Mouse (Mus musculus) kidney, postnatal 0 days (tissue): ENCODE measurements around the gene Prickle1. TPM values are rescaled to one million over a fixed set of nuclear protein-coding genes. Genes with fewer than 3 reads are reported as not detected.

Source experiments
- ATAC-seq: fragments of 200-750 bp; cut with Nextera tagmentation; replicated peaks from 2 replicates; pipeline ENCODE4 v1.8.0; 2017; ENCODE audit warnings: low read depth, moderate number of reproducible peaks, moderate TSS enrichment, moderate library complexity; ENCODE audit not compliant: low FRiP score
- DNase-seq: peaks from one replicate; pipeline ENCODE4 v3.0.0-alpha.2; 2016; ENCODE audit warnings: low spot score
- H3K27ac ChIP-seq: fragments of 300-500 bp; sonication (generic); 2 replicates; pipeline ENCODE4 v1.5.1; 2014; ENCODE audit warnings: mild to moderate bottlenecking
- H3K27me3 ChIP-seq: fragments of 300-500 bp; sonication (generic); 2 replicates; pipeline ENCODE4 v1.6.1; 2014; ENCODE audit warnings: low read length, mixed read lengths; ENCODE audit not compliant: insufficient read depth
- H3K36me3 ChIP-seq: fragments of 300-500 bp; sonication (generic); 2 replicates; pipeline ENCODE4 v1.6.1; 2014; ENCODE audit warnings: low read length, mixed read lengths; ENCODE audit not compliant: insufficient read depth
- H3K4me1 ChIP-seq: fragments of 300-500 bp; sonication (generic); replicated peaks from 2 replicates; pipeline ENCODE4 v1.6.1; 2014; ENCODE audit warnings: antibody characterized with exemption, low read length, mixed read lengths; ENCODE audit not compliant: insufficient read depth
- H3K4me2 ChIP-seq: fragments of 300-500 bp; sonication (generic); 2 replicates; pipeline ENCODE4 v1.6.1; 2014; ENCODE audit warnings: mild to moderate bottlenecking, low read length, moderate library complexity, mixed read lengths
- H3K4me3 ChIP-seq: fragments of 300-500 bp; sonication (generic); replicated peaks from 2 replicates; pipeline ENCODE4 v1.5.1; 2014; ENCODE audit warnings: low read depth, low read length
- H3K9ac ChIP-seq: fragments of 300-500 bp; sonication (generic); 2 replicates; pipeline ENCODE4 v1.6.1; 2014; ENCODE audit warnings: low read depth, low read length
- H3K9me3 ChIP-seq: fragments of 300-500 bp; sonication (generic); replicated peaks from 2 replicates; pipeline ENCODE4 v1.6.1; 2016; ENCODE audit warnings: low read length, inconsistent platforms, mixed read lengths
- CTCF ChIP-seq: IDR thresholded peaks from 2 replicates; pipeline ENCODE4 v1.5.1; 2016; ENCODE audit warnings: antibody characterized with exemption, low read depth, mild to moderate bottlenecking, moderate library complexity
- WGBS: fragments of 180-500 bp; shearing (Covaris S2); extraction: QIAGEN DNeasy Blood & Tissue Kit; methylation state at CpG from one replicate; pipeline ENCODE4 v1.1.7; 2014; 5-methylcytosine and 5-hydroxymethylcytosine counted together
- polyA plus RNA-seq: library from polyadenylated mRNA; unstranded; fragments of >200 nt; fragmentation: Nextera tagmentation; extraction: Ambion mirVana; gene quantifications from 2 replicates; pipeline ENCODE4 v1.2.1, GENCODE M21; 2015

Prickle1 gene
- polyA plus RNA-seq, 1 experiment from 2014 or later: 20.7 TPM

GRCm38 (mm10) chr15:93563491-93563890 lies 32.2 kb downstream of the Prickle1 start:
- H3K4me3 ChIP-seq: no peak overlapping the region
- no peak overlapping the region for H3K4me2 ChIP-seq
- no peak for TF ChIP-seq CTCF
- 69% methylated on average over 5 of the region's 5 CpGs for WGBS
- ATAC-seq (no peak), DNase-seq (no peak)
- H3K4me1 ChIP-seq: 0 out of 2 replicates have a peak, but pooled peaks cover 6% of the 10 kb centered on the region
- H3K9me3 ChIP-seq: no peaks in the 10 kb centered on the region
- no peak overlapping the region for H3K27ac ChIP-seq
- H3K27me3 ChIP-seq: no peaks in the 10 kb centered on the region
- no peak overlapping the region for H3K9ac ChIP-seq
- peaks cover 4% of the 10 kb centered on the region; the same call in 1 of the 2 replicates for H3K36me3 ChIP-seq

GRCm38 (mm10) chr15:93561540-93561939 lies 34.2 kb downstream of the Prickle1 start:
- TF ChIP-seq CTCF: no peak
- H3K4me1 ChIP-seq: no peaks in the 10 kb centered on the region

GRCm38 (mm10) chr15:93558421-93558820 lies 37.3 kb downstream of the Prickle1 start:
- DNase-seq: no peak
- ATAC-seq: no peak
- H3K36me3 ChIP-seq: peaks cover 5% of the 10 kb centered on the region; the same call in 1 of the 2 replicates

More at GRCm38 (mm10) chr15:93561540-93561939, 34.2 kb downstream of the Prickle1 start:
- ATAC-seq (no peak), DNase-seq (peak; percentile 55)
- Histone ChIP-seq H3K27me3 (no peaks in the 10 kb centered on the region), H3K9me3 (no peaks in the 10 kb centered on the region), H3K9ac (no peak overlapping the region), H3K4me3 (no peak overlapping the region), H3K27ac (no peak overlapping the region), H3K4me2 (no peak overlapping the region), H3K36me3 (peaks cover 5% of the 10 kb centered on the region; the same call in 1 of the 2 replicates)
- WGBS: 56% methylated on average over 6 of the region's 6 CpGs

GRCm38 (mm10) chr15:93555719-93556118 lies 40.0 kb downstream of the Prickle1 start:
- H3K9me3 ChIP-seq: no peaks in the 10 kb centered on the region
- no peak for DNase-seq
- H3K36me3 ChIP-seq: peaks cover 5% of the 10 kb centered on the region; the same call in 1 of the 2 replicates
- ATAC-seq: no peak
- H3K4me1 ChIP-seq: 0 out of 2 replicates have a peak, but pooled peaks cover 5% of the 10 kb centered on the region
- no peak overlapping the region for H3K9ac ChIP-seq
- no peak overlapping the region for H3K27ac ChIP-seq
- no peak overlapping the region for H3K4me2 ChIP-seq
- WGBS: 60% methylated on average over 8 of the region's 8 CpGs
- no peaks in the 10 kb centered on the region for H3K27me3 ChIP-seq
- no peak overlapping the region for H3K4me3 ChIP-seq
- TF ChIP-seq CTCF: peak; percentile 18; the same call in 1 of the 2 replicates

More at GRCm38 (mm10) chr15:93558421-93558820, 37.3 kb downstream of the Prickle1 start:
- no peak overlapping the region for H3K9ac ChIP-seq
- no peaks in the 10 kb centered on the region for H3K27me3 ChIP-seq
- H3K9me3 ChIP-seq: no peaks in the 10 kb centered on the region
- no peak overlapping the region for H3K4me2 ChIP-seq
- WGBS: 88% methylated on average over 12 of the region's 12 CpGs
- no peak overlapping the region for H3K4me3 ChIP-seq
- H3K27ac ChIP-seq: no peak overlapping the region
- H3K4me1 ChIP-seq: no peaks in the 10 kb centered on the region
- TF ChIP-seq CTCF: no peak

- 0 out of 2 replicates have a peak, but pooled peaks cover 5% of the 10 kb centered on the region for H3K4me1 ChIP-seq
- no peaks in the 10 kb centered on the region for H3K27me3 ChIP-seq
- no peak overlapping the region for H3K27ac ChIP-seq
- H3K9me3 ChIP-seq: no peaks in the 10 kb centered on the region
- no peak overlapping the region for H3K9ac ChIP-seq
- no peak overlapping the region for H3K4me3 ChIP-seq
- H3K36me3 ChIP-seq: peaks cover 5% of the 10 kb centered on the region; the same call in 1 of the 2 replicates
- no peak for DNase-seq
- no peak for TF ChIP-seq CTCF
- WGBS: 75% methylated on average over 12 of the region's 12 CpGs
- no peak for ATAC-seq
- no peak overlapping the region for H3K4me2 ChIP-seq
Measured at GRCm38 (mm10) chr15:93554203-93554851, 41.4 kb downstream of the Prickle1 start.

DNA sequence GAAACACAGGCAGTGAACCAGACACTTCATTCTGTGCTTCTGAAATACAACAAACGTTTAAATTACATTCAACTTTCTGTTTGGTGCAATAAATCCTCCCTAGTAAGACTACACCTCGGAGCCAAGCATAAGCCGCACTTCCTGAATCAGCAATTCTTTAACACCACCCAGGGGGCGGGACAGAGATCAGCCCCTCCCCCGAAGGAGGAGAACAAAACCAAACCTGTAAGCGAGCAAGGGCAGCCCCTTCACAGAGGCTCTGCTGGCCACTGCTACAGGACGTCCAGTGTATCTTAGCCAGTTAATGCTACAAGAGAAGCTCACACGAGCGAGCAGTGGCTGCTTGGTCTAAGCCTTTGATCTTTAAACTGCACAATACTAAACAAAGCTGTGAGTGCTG lies 43.5 kb downstream of the Prickle1 start:
- H3K36me3 ChIP-seq: no peaks in the 10 kb centered on the region
- WGBS: 2% methylated on average over 9 of the region's 9 CpGs
- no peak overlapping the region for H3K9ac ChIP-seq
- ATAC-seq (peak; percentile 90), DNase-seq (peak; percentile 94)
- no peak for TF ChIP-seq CTCF
- peaks cover 5% of the 10 kb centered on the region; the same call in 1 of the 2 replicates for H3K4me1 ChIP-seq
- H3K4me2 ChIP-seq: peak overlapping the region; percentile 31
- H3K9me3 ChIP-seq: no peaks in the 10 kb centered on the region
- no peaks in the 10 kb centered on the region for H3K27me3 ChIP-seq
- H3K27ac ChIP-seq: 0 out of 2 replicates have a peak overlapping the region, but pooled peaks have one; percentile 54
- H3K4me3 ChIP-seq: no peak overlapping the region
